Mouse (Mus musculus) stomach, embryonic 15.5 days (tissue): ENCODE results near the gene Lhx5. TPM values are rescaled to one million over a fixed set of nuclear protein-coding genes. Genes with fewer than 3 reads are reported as not detected.
A peak's percentile ranks its signal among the peaks of the same experiment; 100 is the strongest.

Experiments used
- ATAC-seq: fragments of 200-750 bp; cut with Nextera tagmentation; 2 replicates; pipeline ENCODE4 v1.8.0; 2017; ENCODE audit warnings: low read depth, moderate number of reproducible peaks, moderate TSS enrichment; ENCODE audit not compliant: insufficient read depth, low FRiP score
- H3K27ac ChIP-seq: fragments of 300-500 bp; sonication (generic); 2 replicates; pipeline ENCODE4 v1.5.1; 2015; ENCODE audit warnings: mild to moderate bottlenecking, inconsistent platforms
- H3K27me3 ChIP-seq: fragments of 300-500 bp; sonication (generic); replicated peaks from 2 replicates; pipeline ENCODE4 v1.6.1; 2015; ENCODE audit warnings: inconsistent platforms
- H3K36me3 ChIP-seq: fragments of 300-500 bp; sonication (generic); 2 replicates; pipeline ENCODE4 v1.6.1; 2015; ENCODE audit warnings: inconsistent platforms
- H3K4me1 ChIP-seq: fragments of 300-500 bp; sonication (generic); 2 replicates; pipeline ENCODE4 v1.6.1; 2015; ENCODE audit warnings: inconsistent platforms
- H3K4me2 ChIP-seq: fragments of 300-500 bp; sonication (generic); 2 replicates; pipeline ENCODE4 v1.6.1; 2015; ENCODE audit warnings: mild to moderate bottlenecking, inconsistent platforms
- H3K4me3 ChIP-seq: fragments of 300-500 bp; sonication (generic); replicated peaks from 2 replicates; pipeline ENCODE4 v1.5.1; 2015; ENCODE audit warnings: inconsistent platforms
- H3K9ac ChIP-seq: fragments of 300-500 bp; sonication (generic); 2 replicates; pipeline ENCODE4 v1.6.1; 2015; ENCODE audit warnings: inconsistent platforms
- H3K9me3 ChIP-seq: fragments of 300-500 bp; sonication (generic); 2 replicates; pipeline ENCODE4 v1.6.1; 2016; ENCODE audit warnings: inconsistent platforms
- WGBS: fragments of 180-500 bp; shearing (Covaris S2); methylation state at CpG from one replicate; pipeline ENCODE4 v1.1.7; 2015; 5-methylcytosine and 5-hydroxymethylcytosine counted together
- polyA plus RNA-seq: library from polyadenylated mRNA; unstranded; fragments of >200 nt; fragmentation: Nextera tagmentation; extraction: Ambion mirVana; gene quantifications from 2 replicates; pipeline ENCODE4 v1.2.1, GENCODE M21; 2015

The Lhx5 gene
- polyA plus RNA-seq, 1 experiment from 2014 or later, result 0.14 TPM

GRCm38 (mm10) chr5:120456253-120456652, 24.8 kb downstream of the Lhx5 start:
- no peaks in the 10 kb centered on the region for H3K36me3 ChIP-seq
- 0 out of 2 replicates have a peak, but pooled peaks cover 4% of the 10 kb centered on the region for H3K4me1 ChIP-seq
- 11% methylated on average over 1 of the region's 1 CpGs for WGBS
- no peak overlapping the region for H3K4me3 ChIP-seq
- H3K27me3 ChIP-seq, result no peaks in the 10 kb centered on the region; the same call in 1 of the 2 replicates
- no peak overlapping the region for H3K4me2 ChIP-seq
- H3K9ac ChIP-seq, result no peak overlapping the region
- H3K9me3 ChIP-seq, result no peaks in the 10 kb centered on the region
- H3K27ac ChIP-seq, result no peak overlapping the region
- ATAC-seq, result no peak; the same call in 1 of the 2 replicates

GRCm38 (mm10) chr5:120456841-120457554, 25.5 kb downstream of the Lhx5 start:
- Histone ChIP-seq H3K4me1 (0 out of 2 replicates have a peak, but pooled peaks cover 4% of the 10 kb centered on the region), H3K27me3 (no peaks in the 10 kb centered on the region; the same call in 1 of the 2 replicates), H3K4me2 (no peak overlapping the region), H3K9me3 (no peaks in the 10 kb centered on the region), H3K9ac (no peak overlapping the region), H3K4me3 (no peak overlapping the region), H3K27ac (no peak overlapping the region), H3K36me3 (no peaks in the 10 kb centered on the region)
- WGBS, result 52% methylated on average over 7 of the region's 7 CpGs
- no peak for ATAC-seq

- Histone ChIP-seq H3K4me2 (no peak overlapping the region), H3K9ac (no peak overlapping the region), H3K9me3 (no peaks in the 10 kb centered on the region), H3K4me3 (no peak overlapping the region), H3K27me3 (no peaks in the 10 kb centered on the region; the same call in 1 of the 2 replicates), H3K27ac (no peak overlapping the region), H3K36me3 (no peaks in the 10 kb centered on the region), H3K4me1 (0 out of 2 replicates have a peak, but pooled peaks cover 4% of the 10 kb centered on the region)
- no peak for ATAC-seq
- 6% methylated on average over 9 of the region's 9 CpGs for WGBS
These were observed 26.1 kb downstream of the Lhx5 start for GRCm38 (mm10) chr5:120457628-120458027.

- ATAC-seq, result no peak
- WGBS, result 75% methylated on average over 10 of the region's 10 CpGs
These were observed 27.6 kb downstream of the Lhx5 start for GRCm38 (mm10) chr5:120459133-120459532.

GRCm38 (mm10) chr5:120461902-120462301, 30.4 kb downstream of the Lhx5 start:
- 68% methylated on average over 15 of the region's 15 CpGs for WGBS
- Histone ChIP-seq H3K4me2 (no peak overlapping the region), H3K27ac (no peak overlapping the region), H3K27me3 (no peaks in the 10 kb centered on the region), H3K4me1 (no peaks in the 10 kb centered on the region), H3K9me3 (no peaks in the 10 kb centered on the region), H3K4me3 (no peak overlapping the region), H3K36me3 (no peaks in the 10 kb centered on the region), H3K9ac (no peak overlapping the region)
- ATAC-seq, result no peak

More at GRCm38 (mm10) chr5:120459133-120459532, 27.6 kb downstream of the Lhx5 start:
- Histone ChIP-seq H3K27ac (no peak overlapping the region), H3K4me3 (no peak overlapping the region), H3K36me3 (no peaks in the 10 kb centered on the region), H3K9me3 (no peaks in the 10 kb centered on the region), H3K4me1 (0 out of 2 replicates have a peak, but pooled peaks cover 4% of the 10 kb centered on the region), H3K9ac (no peak overlapping the region), H3K27me3 (no peaks in the 10 kb centered on the region; the same call in 1 of the 2 replicates), H3K4me2 (no peak overlapping the region)

- H3K4me1 ChIP-seq, result no peaks in the 10 kb centered on the region
- no peaks in the 10 kb centered on the region for H3K36me3 ChIP-seq
- H3K27ac ChIP-seq, result no peak overlapping the region
- no peak overlapping the region for H3K4me3 ChIP-seq
- H3K9ac ChIP-seq, result no peak overlapping the region
- H3K9me3 ChIP-seq, result no peaks in the 10 kb centered on the region
- WGBS, result 79% methylated on average over 4 of the region's 4 CpGs
- H3K4me2 ChIP-seq, result no peak overlapping the region
- H3K27me3 ChIP-seq, result no peaks in the 10 kb centered on the region
- no peak for ATAC-seq
These were observed 32.8 kb downstream of the Lhx5 start for GRCm38 (mm10) chr5:120464321-120464720.

GRCm38 (mm10) chr5:120465062-120465461, 33.6 kb downstream of the Lhx5 start:
- no peaks in the 10 kb centered on the region for H3K36me3 ChIP-seq
- no peak for ATAC-seq
- H3K4me2 ChIP-seq, result no peak overlapping the region
- H3K9me3 ChIP-seq, result no peaks in the 10 kb centered on the region
- no peak overlapping the region for H3K9ac ChIP-seq
- H3K4me1 ChIP-seq, result no peaks in the 10 kb centered on the region
- no peaks in the 10 kb centered on the region for H3K27me3 ChIP-seq
- 40% methylated on average over 5 of the region's 5 CpGs for WGBS
- H3K4me3 ChIP-seq, result no peak overlapping the region
- H3K27ac ChIP-seq, result no peak overlapping the region

GRCm38 (mm10) chr5:120465860-120466259, 34.4 kb downstream of the Lhx5 start:
- Histone ChIP-seq H3K36me3 (no peaks in the 10 kb centered on the region), H3K4me1 (no peaks in the 10 kb centered on the region), H3K9me3 (no peaks in the 10 kb centered on the region), H3K27ac (no peak overlapping the region), H3K9ac (no peak overlapping the region), H3K27me3 (no peaks in the 10 kb centered on the region), H3K4me3 (no peak overlapping the region), H3K4me2 (no peak overlapping the region)
- ATAC-seq, result peak; percentile 56; the same call in 1 of the 2 replicates
- 70% methylated on average over 6 of the region's 6 CpGs for WGBS

GRCm38 (mm10) chr5:120467026-120467425, 35.5 kb downstream of the Lhx5 start:
- H3K4me1 ChIP-seq, result no peaks in the 10 kb centered on the region
- ATAC-seq, result peak; percentile 61; the same call in 1 of the 2 replicates
- H3K9ac ChIP-seq, result no peak overlapping the region
- H3K36me3 ChIP-seq, result no peaks in the 10 kb centered on the region
- H3K4me3 ChIP-seq, result peak overlapping the region; percentile 23; the same call in 1 of the 2 replicates
- peak overlapping the region; percentile 36 for H3K4me2 ChIP-seq
- H3K27me3 ChIP-seq, result no peaks in the 10 kb centered on the region
- no peaks in the 10 kb centered on the region for H3K9me3 ChIP-seq
- peak overlapping the region; percentile 54; the same call in 1 of the 2 replicates for H3K27ac ChIP-seq
- WGBS, result 8% methylated on average over 4 of the region's 4 CpGs

GRCm38 (mm10) chr5:120468336-120468735, 36.8 kb downstream of the Lhx5 start:
- Histone ChIP-seq H3K4me3 (no peak overlapping the region), H3K36me3 (no peaks in the 10 kb centered on the region), H3K9ac (no peak overlapping the region), H3K4me1 (no peaks in the 10 kb centered on the region), H3K27ac (no peak overlapping the region; the same call in 1 of the 2 replicates), H3K9me3 (no peaks in the 10 kb centered on the region), H3K27me3 (no peaks in the 10 kb centered on the region), H3K4me2 (no peak overlapping the region)
- 52% methylated on average over 5 of the region's 5 CpGs for WGBS
- peak; percentile 49; the same call in 1 of the 2 replicates for ATAC-seq

GRCm38 (mm10) chr5:120468830-120469229, 37.3 kb downstream of the Lhx5 start:
- Histone ChIP-seq H3K4me2 (no peak overlapping the region), H3K27me3 (no peaks in the 10 kb centered on the region), H3K9me3 (no peaks in the 10 kb centered on the region), H3K36me3 (no peaks in the 10 kb centered on the region), H3K4me3 (no peak overlapping the region), H3K27ac (no peak overlapping the region), H3K9ac (no peak overlapping the region), H3K4me1 (no peaks in the 10 kb centered on the region)
- ATAC-seq, result no peak
- WGBS, result 56% methylated on average over 6 of the region's 6 CpGs

GRCm38 (mm10) chr5:120471538-120471937, 40.0 kb downstream of the Lhx5 start:
- H3K27me3 ChIP-seq, result 0 out of 2 replicates have a peak, but pooled peaks cover under 1% of the 10 kb centered on the region
- no peak for ATAC-seq
- H3K27ac ChIP-seq, result no peak overlapping the region
- no peak overlapping the region for H3K9ac ChIP-seq
- no peaks in the 10 kb centered on the region for H3K36me3 ChIP-seq
- H3K4me3 ChIP-seq, result no peak overlapping the region
- 47% methylated on average over 4 of the region's 4 CpGs for WGBS
- no peaks in the 10 kb centered on the region for H3K4me1 ChIP-seq
- no peak overlapping the region for H3K4me2 ChIP-seq
- H3K9me3 ChIP-seq, result no peaks in the 10 kb centered on the region
